Mouse (Mus musculus) liver, embryonic 12.5 days (tissue): ENCODE measurements around the gene Nxph3. TPM values are rescaled to one million over a fixed set of nuclear protein-coding genes. Genes with fewer than 3 reads are reported as not detected.
"Not testable (repeated sequence)": the region's sequence is repeated elsewhere in the genome, so short reads cannot be mapped to it uniquely, and the experiment has no call there.

Source experiments
- ATAC-seq: fragments of 200-750 bp; cut with Nextera tagmentation; 2 replicates; pipeline ENCODE4 v1.8.0; 2017; ENCODE audit warnings: moderate number of reproducible peaks, mild to moderate bottlenecking, moderate library complexity
- H3K27ac ChIP-seq: fragments of 300-500 bp; sonication (generic); 2 replicates; pipeline ENCODE4 v1.5.1; 2016; ENCODE audit warnings: mild to moderate bottlenecking
- H3K27me3 ChIP-seq: fragments of 300-500 bp; sonication (generic); replicated peaks from 2 replicates; pipeline ENCODE4 v1.6.1; 2016; ENCODE audit warnings: mild to moderate bottlenecking, moderate library complexity
- H3K36me3 ChIP-seq: fragments of 300-500 bp; sonication (generic); 2 replicates; pipeline ENCODE4 v1.6.1; 2016; ENCODE audit warnings: mild to moderate bottlenecking, moderate library complexity
- H3K4me1 ChIP-seq: fragments of 300-500 bp; sonication (generic); 2 replicates; pipeline ENCODE4 v1.6.1; 2016
- H3K4me2 ChIP-seq: fragments of 300-500 bp; sonication (generic); 2 replicates; pipeline ENCODE4 v1.6.1; 2016; ENCODE audit warnings: mild to moderate bottlenecking, moderate library complexity
- H3K4me3 ChIP-seq: fragments of 300-500 bp; sonication (generic); 2 replicates; pipeline ENCODE4 v1.5.1; 2016; ENCODE audit warnings: mild to moderate bottlenecking, moderate library complexity
- H3K9ac ChIP-seq: fragments of 300-500 bp; sonication (generic); 2 replicates; pipeline ENCODE4 v1.6.1; 2016; ENCODE audit warnings: mild to moderate bottlenecking, moderate library complexity
- H3K9me3 ChIP-seq: fragments of 300-500 bp; sonication (generic); replicated peaks from 2 replicates; pipeline ENCODE4 v1.6.1; 2016; ENCODE audit warnings: mild to moderate bottlenecking, moderate library complexity
- WGBS: fragments of 180-500 bp; shearing (Covaris S2); methylation state at CpG from one replicate; pipeline ENCODE4 v1.1.7; 2016; ENCODE audit not compliant: insufficient replicate concordance; 5-methylcytosine and 5-hydroxymethylcytosine counted together
- polyA plus RNA-seq: library from polyadenylated mRNA; unstranded; fragments of >200 nt; fragmentation: Nextera tagmentation; extraction: Ambion mirVana; gene quantifications from 2 replicates; pipeline ENCODE4 v1.2.1, GENCODE M21; 2016

Gene Nxph3
- polyA plus RNA-seq, 1 experiment from 2014 or later: 0.24 TPM

DNA sequence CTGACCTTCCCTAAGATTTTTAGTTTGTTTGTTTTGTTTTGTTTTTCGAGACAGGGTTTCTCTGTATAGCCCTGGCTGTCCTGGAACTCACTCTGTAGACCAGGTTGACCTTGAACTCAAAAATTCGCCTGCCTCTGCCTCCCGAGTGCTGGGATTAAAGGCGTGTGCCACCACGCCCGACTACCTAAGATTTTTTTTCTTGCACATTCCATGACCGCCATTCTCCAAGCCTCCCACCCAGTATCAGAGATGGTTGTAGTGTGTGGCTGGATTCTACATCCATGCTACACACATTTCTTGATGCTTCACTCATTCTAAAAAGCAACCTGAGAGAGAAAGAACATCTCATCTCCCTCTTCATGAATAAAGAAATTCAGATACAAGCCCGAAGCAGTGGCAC is 12.5 kb downstream of the Nxph3 start:
- not testable (repeated sequence) for H3K4me3 ChIP-seq, H3K9me3 ChIP-seq, ATAC-seq, H3K9ac ChIP-seq, H3K4me1 ChIP-seq, H3K27me3 ChIP-seq, H3K4me2 ChIP-seq, H3K27ac ChIP-seq
- H3K36me3 ChIP-seq: peaks cover 11% of the 10 kb centered on the region
- WGBS: 60% methylated on average over 8 of the region's 8 CpGs

- no peaks in the 10 kb centered on the region; the same call in 1 of the 2 replicates for H3K27me3 ChIP-seq
- no peak for ATAC-seq
- no peak overlapping the region for H3K4me2 ChIP-seq
- H3K36me3 ChIP-seq: peaks cover 13% of the 10 kb centered on the region
- H3K9me3 ChIP-seq: no peaks in the 10 kb centered on the region
- H3K4me1 ChIP-seq: no peaks in the 10 kb centered on the region
- H3K27ac ChIP-seq: no peak overlapping the region
- H3K9ac ChIP-seq: no peak overlapping the region
- H3K4me3 ChIP-seq: no peak overlapping the region
- 61% methylated on average over 3 of the region's 3 CpGs for WGBS
Measured at GRCm38 (mm10) chr11:95500836-95501235, 13.5 kb downstream of the Nxph3 start.

DNA sequence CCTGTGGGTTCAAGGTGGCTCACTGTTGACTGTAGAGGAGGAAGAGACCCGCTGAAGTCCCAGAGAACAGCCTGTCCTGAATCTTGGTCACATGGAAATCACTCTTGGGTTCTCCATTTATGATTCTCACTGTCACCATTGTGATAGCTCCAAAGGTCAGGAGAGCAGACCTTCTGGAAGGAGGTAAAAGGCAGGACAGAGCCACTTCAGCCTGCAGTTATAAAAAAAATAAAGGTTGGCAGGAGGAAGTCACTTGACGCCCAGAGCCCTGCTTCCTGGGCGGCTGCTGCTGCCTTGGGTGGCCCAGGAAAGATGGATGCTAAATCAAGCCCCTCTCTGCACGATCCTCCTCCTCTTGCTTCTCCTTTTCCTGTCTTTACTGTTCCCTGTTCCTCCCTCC is 14.0 kb downstream of the Nxph3 start:
- no peaks in the 10 kb centered on the region for H3K9me3 ChIP-seq
- peaks cover 17% of the 10 kb centered on the region for H3K36me3 ChIP-seq
- no peak for ATAC-seq
- no peaks in the 10 kb centered on the region for H3K4me1 ChIP-seq
- H3K4me3 ChIP-seq: no peak overlapping the region
- WGBS: 30% methylated on average over 4 of the region's 4 CpGs
- no peak overlapping the region for H3K27ac ChIP-seq
- no peak overlapping the region for H3K9ac ChIP-seq
- H3K27me3 ChIP-seq: no peaks in the 10 kb centered on the region; the same call in 1 of the 2 replicates
- H3K4me2 ChIP-seq: no peak overlapping the region

DNA sequence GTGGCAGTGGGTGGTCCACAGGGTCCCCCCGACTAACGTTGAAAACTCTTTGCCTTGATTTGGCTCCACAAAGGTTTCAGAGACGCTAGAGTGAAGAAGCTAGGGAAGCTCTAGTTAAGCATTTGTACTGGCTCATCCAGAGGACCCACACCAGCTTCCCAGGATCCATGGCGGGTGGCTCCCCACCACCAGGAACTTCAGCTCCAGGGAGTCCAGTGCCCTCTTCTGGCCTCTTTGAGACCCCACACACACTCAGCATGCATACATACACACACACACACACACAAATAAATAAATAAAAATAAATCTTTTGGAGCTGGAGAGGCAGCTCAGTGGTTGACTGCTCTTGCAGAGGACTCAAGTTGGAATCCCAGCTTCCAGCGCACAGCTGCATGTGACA is 16.4 kb downstream of the Nxph3 start:
- WGBS: 83% methylated on average over 5 of the region's 5 CpGs
- Histone ChIP-seq H3K9ac (no peak overlapping the region), H3K4me1 (no peaks in the 10 kb centered on the region), H3K27ac (no peak overlapping the region), H3K36me3 (peaks cover 42% of the 10 kb centered on the region), H3K27me3 (no peaks in the 10 kb centered on the region; the same call in 1 of the 2 replicates), H3K4me3 (no peak overlapping the region), H3K4me2 (no peak overlapping the region), H3K9me3 (no peaks in the 10 kb centered on the region)
- ATAC-seq: no peak

DNA sequence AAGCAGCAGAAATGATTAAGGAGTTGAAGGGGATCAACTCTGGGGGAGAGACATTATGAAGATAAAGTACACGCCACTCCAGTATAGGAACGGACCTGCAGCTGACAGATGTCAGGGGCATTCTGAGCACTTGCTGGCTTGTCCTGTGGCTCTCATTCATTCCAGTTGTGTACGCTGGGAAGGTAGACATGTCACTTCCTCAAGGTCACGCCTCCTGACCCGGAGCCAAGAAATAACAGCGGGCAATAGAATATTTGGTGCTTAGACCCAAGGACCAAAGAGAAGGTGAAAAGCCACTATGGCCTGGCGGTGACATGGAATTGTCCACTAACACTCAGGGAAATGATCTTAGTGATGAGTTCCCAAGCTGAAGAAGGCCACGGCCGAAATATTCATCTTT is 18.5 kb downstream of the Nxph3 start:
- no peak for ATAC-seq
- no peaks in the 10 kb centered on the region for H3K4me1 ChIP-seq
- H3K9ac ChIP-seq: no peak overlapping the region
- no peak overlapping the region for H3K4me3 ChIP-seq
- no peaks in the 10 kb centered on the region for H3K27me3 ChIP-seq
- WGBS: 85% methylated on average over 9 of the region's 9 CpGs
- no peak overlapping the region for H3K4me2 ChIP-seq
- H3K36me3 ChIP-seq: peaks cover 62% of the 10 kb centered on the region
- H3K9me3 ChIP-seq: no peaks in the 10 kb centered on the region
- no peak overlapping the region for H3K27ac ChIP-seq

- no peak for ATAC-seq
- H3K27me3 ChIP-seq: no peaks in the 10 kb centered on the region
- 84% methylated on average over 3 of the region's 3 CpGs for WGBS
- no peaks in the 10 kb centered on the region for H3K9me3 ChIP-seq
- H3K36me3 ChIP-seq: peaks cover 76% of the 10 kb centered on the region
- no peak overlapping the region for H3K9ac ChIP-seq
- H3K4me1 ChIP-seq: no peaks in the 10 kb centered on the region
- H3K27ac ChIP-seq: no peak overlapping the region
- H3K4me3 ChIP-seq: no peak overlapping the region
- no peak overlapping the region for H3K4me2 ChIP-seq
Measured at GRCm38 (mm10) chr11:95494374-95494773, 20.0 kb downstream of the Nxph3 start.

DNA sequence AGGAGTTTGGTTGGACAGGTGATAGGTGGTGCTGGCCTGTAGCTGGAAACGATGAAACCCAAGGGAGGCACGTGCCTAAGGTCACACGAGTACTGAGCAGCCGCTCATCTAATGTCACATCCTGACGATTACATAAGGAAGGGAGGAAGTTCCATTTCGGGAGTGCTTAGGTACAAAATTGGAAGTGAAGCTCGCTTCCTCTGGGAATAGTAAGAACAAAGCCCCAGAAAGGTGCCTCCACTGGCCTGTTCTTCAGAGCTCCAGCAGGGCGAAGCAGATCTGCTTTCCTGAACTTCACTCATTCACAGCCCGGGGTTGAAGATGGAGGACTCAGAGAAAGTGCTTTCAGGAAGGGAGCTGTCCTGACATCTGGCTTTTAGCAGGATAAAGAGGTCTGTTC is 20.4 kb downstream of the Nxph3 start:
- Histone ChIP-seq H3K4me1 (no peaks in the 10 kb centered on the region), H3K4me2 (no peak overlapping the region), H3K27me3 (no peaks in the 10 kb centered on the region), H3K36me3 (peaks cover 80% of the 10 kb centered on the region), H3K27ac (no peak overlapping the region), H3K9me3 (no peaks in the 10 kb centered on the region), H3K9ac (no peak overlapping the region), H3K4me3 (no peak overlapping the region)
- 86% methylated on average over 9 of the region's 9 CpGs for WGBS
- no peak for ATAC-seq

- ATAC-seq: no peak
- H3K4me2 ChIP-seq: no peak overlapping the region
- no peaks in the 10 kb centered on the region for H3K27me3 ChIP-seq
- H3K4me3 ChIP-seq: no peak overlapping the region
- H3K9me3 ChIP-seq: no peaks in the 10 kb centered on the region
- no peaks in the 10 kb centered on the region for H3K4me1 ChIP-seq
- WGBS: 84% methylated on average over 4 of the region's 4 CpGs
- no peak overlapping the region for H3K9ac ChIP-seq
- H3K27ac ChIP-seq: no peak overlapping the region
- peaks cover 87% of the 10 kb centered on the region for H3K36me3 ChIP-seq
Measured at GRCm38 (mm10) chr11:95493010-95493409, 21.4 kb downstream of the Nxph3 start.

DNA sequence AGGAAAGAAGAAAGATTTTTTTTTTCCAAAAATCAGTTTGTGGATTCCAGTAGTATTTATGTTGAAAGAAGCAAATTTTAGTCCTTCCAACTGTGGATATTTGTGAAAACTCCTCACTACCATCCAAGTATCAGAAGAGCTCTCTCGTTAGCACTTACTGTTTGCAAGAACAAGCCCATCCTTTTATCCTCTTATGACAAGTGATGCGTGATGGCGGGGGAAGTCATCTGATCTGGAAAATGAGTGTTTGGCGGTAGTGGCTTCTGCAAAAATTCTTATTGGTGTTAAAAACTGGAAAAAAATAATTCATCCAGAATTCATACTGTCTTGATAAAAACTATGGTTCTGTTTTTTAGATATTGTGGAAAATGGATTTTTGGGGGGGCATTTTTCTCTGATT is 22.1 kb downstream of the Nxph3 start:
- H3K36me3 ChIP-seq: peaks cover 87% of the 10 kb centered on the region
- no peak overlapping the region for H3K9ac ChIP-seq
- H3K4me2 ChIP-seq: no peak overlapping the region
- no peaks in the 10 kb centered on the region for H3K4me1 ChIP-seq
- no peaks in the 10 kb centered on the region for H3K9me3 ChIP-seq
- no peak for ATAC-seq
- H3K27me3 ChIP-seq: no peaks in the 10 kb centered on the region
- H3K4me3 ChIP-seq: no peak overlapping the region
- H3K27ac ChIP-seq: no peak overlapping the region
- WGBS: 91% methylated on average over 4 of the region's 4 CpGs

DNA sequence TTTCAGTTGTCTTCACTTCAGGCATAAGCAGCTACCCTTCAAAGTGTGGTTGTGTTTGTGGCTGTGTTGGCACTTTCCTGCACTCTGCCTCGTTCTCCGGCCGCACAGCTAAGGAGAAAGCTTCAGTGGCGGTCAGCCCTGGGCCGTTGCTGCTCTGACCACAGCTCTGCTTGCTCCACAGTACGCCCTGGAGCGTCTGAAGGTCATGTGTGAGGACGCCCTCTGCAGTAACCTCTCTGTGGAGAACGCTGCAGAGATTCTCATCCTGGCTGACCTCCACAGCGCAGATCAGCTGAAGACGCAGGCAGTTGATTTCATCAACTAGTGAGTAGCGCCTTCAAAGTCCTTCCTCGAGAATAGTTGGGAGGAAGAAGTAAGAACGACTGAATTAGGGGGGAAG is 24.3 kb downstream of the Nxph3 start:
- H3K9ac ChIP-seq: no peak overlapping the region
- H3K36me3 ChIP-seq: peaks cover 97% of the 10 kb centered on the region
- H3K27ac ChIP-seq: no peak overlapping the region
- no peak for ATAC-seq
- H3K4me2 ChIP-seq: no peak overlapping the region
- no peaks in the 10 kb centered on the region for H3K4me1 ChIP-seq
- H3K9me3 ChIP-seq: no peaks in the 10 kb centered on the region
- H3K27me3 ChIP-seq: no peaks in the 10 kb centered on the region
- WGBS: 82% methylated on average over 14 of the region's 14 CpGs
- H3K4me3 ChIP-seq: no peak overlapping the region

DNA sequence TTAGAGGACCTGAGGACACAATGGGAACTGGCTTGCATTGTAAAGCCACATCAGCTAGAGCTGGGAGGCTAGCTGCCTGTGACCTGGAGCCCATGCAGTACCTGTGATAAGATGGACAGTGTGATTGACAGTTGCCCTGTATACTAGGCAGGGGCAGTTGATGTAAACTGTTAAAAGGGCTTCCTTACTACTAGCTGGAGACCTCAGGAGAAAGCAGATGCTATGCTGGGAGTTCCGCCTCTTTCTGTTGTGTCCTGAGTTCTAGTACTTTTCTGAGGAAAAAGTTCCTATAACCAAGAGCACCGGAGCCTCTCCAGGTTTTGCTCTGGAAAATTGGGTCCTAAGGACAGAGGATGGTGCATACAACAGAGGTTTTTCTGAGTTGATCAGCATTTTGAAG is 27.1 kb downstream of the Nxph3 start:
- H3K4me2 ChIP-seq: no peak overlapping the region
- WGBS: 84% methylated on average over 2 of the region's 2 CpGs
- no peaks in the 10 kb centered on the region for H3K9me3 ChIP-seq
- H3K9ac ChIP-seq: no peak overlapping the region
- peaks cover 95% of the 10 kb centered on the region for H3K36me3 ChIP-seq
- no peak overlapping the region for H3K27ac ChIP-seq
- no peak overlapping the region for H3K4me3 ChIP-seq
- no peaks in the 10 kb centered on the region for H3K27me3 ChIP-seq
- ATAC-seq: no peak
- H3K4me1 ChIP-seq: no peaks in the 10 kb centered on the region

DNA sequence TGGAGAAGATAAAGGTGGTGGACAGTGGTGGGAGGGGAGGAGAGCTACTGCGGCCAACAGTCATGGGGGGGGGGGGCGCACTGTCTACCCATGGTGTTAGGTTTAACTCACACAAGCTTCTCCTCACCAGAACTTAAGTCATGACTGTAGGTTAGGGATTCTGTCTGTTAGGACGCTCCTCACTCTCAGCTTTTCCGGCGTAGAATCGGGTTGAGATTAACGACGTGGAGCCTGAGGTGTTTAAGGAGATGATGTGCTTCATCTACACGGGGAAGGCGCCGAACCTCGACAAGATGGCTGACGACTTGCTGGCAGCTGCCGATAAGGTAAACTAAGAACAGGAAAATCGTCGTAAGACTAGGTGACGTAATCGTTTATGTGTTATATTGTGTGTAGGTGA is 28.7 kb downstream of the Nxph3 start:
- Histone ChIP-seq H3K4me3 (no peak overlapping the region), H3K36me3 (peaks cover 82% of the 10 kb centered on the region), H3K27me3 (no peaks in the 10 kb centered on the region), H3K4me2 (no peak overlapping the region), H3K27ac (no peak overlapping the region), H3K9me3 (no peaks in the 10 kb centered on the region), H3K9ac (no peak overlapping the region), H3K4me1 (no peaks in the 10 kb centered on the region)
- no peak for ATAC-seq
- 92% methylated on average over 18 of the region's 18 CpGs for WGBS

- no peak overlapping the region for H3K9ac ChIP-seq
- no peak for ATAC-seq
- H3K27me3 ChIP-seq: no peaks in the 10 kb centered on the region
- H3K9me3 ChIP-seq: no peaks in the 10 kb centered on the region
- H3K27ac ChIP-seq: no peak overlapping the region
- 81% methylated on average over 4 of the region's 4 CpGs for WGBS
- no peaks in the 10 kb centered on the region for H3K4me1 ChIP-seq
- H3K4me2 ChIP-seq: no peak overlapping the region
- no peak overlapping the region for H3K4me3 ChIP-seq
- peaks cover 78% of the 10 kb centered on the region for H3K36me3 ChIP-seq
Measured at GRCm38 (mm10) chr11:95480662-95481061, 33.7 kb downstream of the Nxph3 start.
